Mouse (Mus musculus) liver, embryonic 12.5 days (tissue): Measurements from ENCODE around the gene Prdm9. TPM values are rescaled to one million over a fixed set of nuclear protein-coding genes. Genes with fewer than 3 reads are reported as not detected.
"Not testable (repeated sequence)": the region's sequence is repeated elsewhere in the genome, so short reads cannot be mapped to it uniquely, and the experiment has no call there.

Experiments used
- ATAC-seq: fragments of 200-750 bp; cut with Nextera tagmentation; 2 replicates; pipeline ENCODE4 v1.8.0; 2017; ENCODE audit warnings: moderate number of reproducible peaks, mild to moderate bottlenecking, moderate library complexity
- H3K27ac ChIP-seq: fragments of 300-500 bp; sonication (generic); 2 replicates; pipeline ENCODE4 v1.5.1; 2016; ENCODE audit warnings: mild to moderate bottlenecking
- H3K27me3 ChIP-seq: fragments of 300-500 bp; sonication (generic); replicated peaks from 2 replicates; pipeline ENCODE4 v1.6.1; 2016; ENCODE audit warnings: mild to moderate bottlenecking, moderate library complexity
- H3K36me3 ChIP-seq: fragments of 300-500 bp; sonication (generic); 2 replicates; pipeline ENCODE4 v1.6.1; 2016; ENCODE audit warnings: mild to moderate bottlenecking, moderate library complexity
- H3K4me1 ChIP-seq: fragments of 300-500 bp; sonication (generic); 2 replicates; pipeline ENCODE4 v1.6.1; 2016
- H3K4me2 ChIP-seq: fragments of 300-500 bp; sonication (generic); 2 replicates; pipeline ENCODE4 v1.6.1; 2016; ENCODE audit warnings: mild to moderate bottlenecking, moderate library complexity
- H3K4me3 ChIP-seq: fragments of 300-500 bp; sonication (generic); 2 replicates; pipeline ENCODE4 v1.5.1; 2016; ENCODE audit warnings: mild to moderate bottlenecking, moderate library complexity
- H3K9ac ChIP-seq: fragments of 300-500 bp; sonication (generic); 2 replicates; pipeline ENCODE4 v1.6.1; 2016; ENCODE audit warnings: mild to moderate bottlenecking, moderate library complexity
- H3K9me3 ChIP-seq: fragments of 300-500 bp; sonication (generic); replicated peaks from 2 replicates; pipeline ENCODE4 v1.6.1; 2016; ENCODE audit warnings: mild to moderate bottlenecking, moderate library complexity
- WGBS: fragments of 180-500 bp; shearing (Covaris S2); methylation state at CpG from one replicate; pipeline ENCODE4 v1.1.7; 2016; ENCODE audit not compliant: insufficient replicate concordance; 5-methylcytosine and 5-hydroxymethylcytosine counted together
- polyA plus RNA-seq: library from polyadenylated mRNA; unstranded; fragments of >200 nt; fragmentation: Nextera tagmentation; extraction: Ambion mirVana; gene quantifications from 2 replicates; pipeline ENCODE4 v1.2.1, GENCODE M21; 2016

The Prdm9 gene
- polyA plus RNA-seq, 1 experiment from 2014 or later = 0.80 TPM

- H3K36me3 ChIP-seq = no peaks in the 10 kb centered on the region
- peaks cover 11% of the 10 kb centered on the region for H3K4me1 ChIP-seq
- WGBS = 69% methylated on average over 2 of the region's 2 CpGs
- H3K4me3 ChIP-seq = no peak overlapping the region
- ATAC-seq = no peak
- no peak overlapping the region for H3K4me2 ChIP-seq
- no peak overlapping the region for H3K27ac ChIP-seq
- no peaks in the 10 kb centered on the region for H3K9me3 ChIP-seq
- H3K27me3 ChIP-seq = peaks cover 14% of the 10 kb centered on the region
- no peak overlapping the region for H3K9ac ChIP-seq
These were observed 4.2 kb downstream of the Prdm9 start for GRCm38 (mm10) chr17:15559946-15560345.

GRCm38 (mm10) chr17:15549713-15550112 lies 14.4 kb downstream of the Prdm9 start:
- Histone ChIP-seq H3K9me3 (no peaks in the 10 kb centered on the region), H3K36me3 (no peaks in the 10 kb centered on the region), H3K9ac (no peak overlapping the region), H3K27me3 (no peaks in the 10 kb centered on the region), H3K4me1 (no peaks in the 10 kb centered on the region), H3K4me2 (no peak overlapping the region), H3K27ac (no peak overlapping the region), H3K4me3 (no peak overlapping the region)
- 68% methylated on average over 1 of the region's 1 CpGs for WGBS
- ATAC-seq = no peak

- H3K36me3 ChIP-seq = no peaks in the 10 kb centered on the region
- WGBS = 48% methylated on average over 4 of the region's 4 CpGs
- no peak overlapping the region for H3K9ac ChIP-seq
- H3K9me3 ChIP-seq = 0 out of 2 replicates have a peak, but pooled peaks cover 5% of the 10 kb centered on the region
- H3K4me2 ChIP-seq = no peak overlapping the region
- H3K27ac ChIP-seq = no peak overlapping the region
- no peak for ATAC-seq
- no peaks in the 10 kb centered on the region for H3K4me1 ChIP-seq
- H3K4me3 ChIP-seq = no peak overlapping the region
- H3K27me3 ChIP-seq = no peaks in the 10 kb centered on the region
These were observed 17.7 kb downstream of the Prdm9 start for GRCm38 (mm10) chr17:15546440-15546839.

GRCm38 (mm10) chr17:15543868-15544267 lies 20.3 kb downstream of the Prdm9 start:
- not testable (repeated sequence) for H3K27me3 ChIP-seq, H3K9ac ChIP-seq, ATAC-seq, H3K4me1 ChIP-seq, H3K27ac ChIP-seq, H3K36me3 ChIP-seq, H3K4me3 ChIP-seq, H3K9me3 ChIP-seq, H3K4me2 ChIP-seq
- whole genome bisulfite sequencing = 41% methylated on average over 4 of the region's 4 CpGs

- no peaks in the 10 kb centered on the region for H3K4me1 ChIP-seq
- 59% methylated on average over 4 of the region's 4 CpGs for WGBS
- 0 out of 2 replicates have a peak, but pooled peaks cover 5% of the 10 kb centered on the region for H3K9me3 ChIP-seq
- H3K27me3 ChIP-seq = peaks cover 29% of the 10 kb centered on the region
- no peak overlapping the region for H3K9ac ChIP-seq
- H3K4me2 ChIP-seq = no peak overlapping the region
- ATAC-seq = no peak
- no peaks in the 10 kb centered on the region for H3K36me3 ChIP-seq
- H3K4me3 ChIP-seq = no peak overlapping the region
- H3K27ac ChIP-seq = no peak overlapping the region
These were observed 23.8 kb downstream of the Prdm9 start for GRCm38 (mm10) chr17:15540309-15540708.

- no peak for ATAC-seq
- Histone ChIP-seq H3K4me3 (peak overlapping the region; percentile 43), H3K36me3 (no peaks in the 10 kb centered on the region), H3K27ac (no peak overlapping the region), H3K9me3 (no peaks in the 10 kb centered on the region), H3K27me3 (peaks cover 36% of the 10 kb centered on the region), H3K4me2 (peak overlapping the region; percentile 65), H3K4me1 (no peaks in the 10 kb centered on the region), H3K9ac (no peak overlapping the region)
- 2% methylated on average over 33 of the region's 33 CpGs for WGBS
These were observed 27.7 kb downstream of the Prdm9 start for GRCm38 (mm10) chr17:15536457-15536904.

- no peaks in the 10 kb centered on the region for H3K4me1 ChIP-seq
- 10% methylated on average over 8 of the region's 8 CpGs for WGBS
- no peak overlapping the region for H3K9ac ChIP-seq
These were observed 28.2 kb downstream of the Prdm9 start for GRCm38 (mm10) chr17:15535943-15536342.

GRCm38 (mm10) chr17:15535162-15535800 lies 28.9 kb downstream of the Prdm9 start:
- Histone ChIP-seq H3K36me3 (no peaks in the 10 kb centered on the region), H3K9me3 (no peaks in the 10 kb centered on the region), H3K4me3 (no peak overlapping the region), H3K27me3 (peaks cover 33% of the 10 kb centered on the region), H3K9ac (no peak overlapping the region), H3K4me1 (no peaks in the 10 kb centered on the region), H3K27ac (no peak overlapping the region), H3K4me2 (peak overlapping the region; percentile 65; the same call in 1 of the 2 replicates)
- ATAC-seq = no peak
- WGBS = 56% methylated on average over 11 of the region's 11 CpGs

More at GRCm38 (mm10) chr17:15535943-15536342, 28.2 kb downstream of the Prdm9 start:
- Histone ChIP-seq H3K4me3 (peak overlapping the region; percentile 43), H3K27ac (no peak overlapping the region), H3K9me3 (no peaks in the 10 kb centered on the region), H3K4me2 (peak overlapping the region; percentile 65), H3K36me3 (no peaks in the 10 kb centered on the region), H3K27me3 (peaks cover 36% of the 10 kb centered on the region)
- ATAC-seq = no peak

- no peak overlapping the region for H3K4me2 ChIP-seq
- H3K36me3 ChIP-seq = peaks cover 6% of the 10 kb centered on the region
- H3K9me3 ChIP-seq = no peaks in the 10 kb centered on the region
- no peak overlapping the region for H3K4me3 ChIP-seq
- WGBS = 14% methylated on average over 5 of the region's 5 CpGs
- peaks cover 5% of the 10 kb centered on the region for H3K27me3 ChIP-seq
- H3K9ac ChIP-seq = no peak overlapping the region
- no peak for ATAC-seq
- H3K4me1 ChIP-seq = peaks cover 24% of the 10 kb centered on the region
- no peak overlapping the region for H3K27ac ChIP-seq
These were observed 34.0 kb downstream of the Prdm9 start for GRCm38 (mm10) chr17:15530141-15530540.

DNA sequence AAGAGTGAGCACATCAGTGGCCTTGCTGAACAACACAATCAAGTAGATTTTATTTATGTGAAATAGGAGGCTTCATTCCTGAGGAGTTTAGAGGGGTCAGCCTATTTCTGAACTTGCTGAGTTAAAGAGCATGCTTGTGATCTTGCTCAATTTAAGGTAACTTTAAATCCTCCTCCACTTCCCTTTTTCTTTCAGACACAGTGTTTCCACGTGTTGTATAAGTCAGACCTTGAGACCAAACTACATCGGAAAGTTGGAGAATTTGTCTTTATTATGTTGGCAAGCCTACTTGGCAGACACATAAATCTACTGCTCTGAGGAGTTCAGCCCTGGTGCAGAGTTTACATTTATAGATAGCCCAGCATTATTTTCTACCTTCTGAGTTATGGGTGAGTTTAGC lies 35.3 kb downstream of the Prdm9 start:
- no peak overlapping the region for H3K4me3 ChIP-seq
- no peak overlapping the region for H3K4me2 ChIP-seq
- 42% methylated on average over 2 of the region's 2 CpGs for WGBS
- H3K36me3 ChIP-seq = peaks cover 19% of the 10 kb centered on the region
- H3K9ac ChIP-seq = no peak overlapping the region
- no peaks in the 10 kb centered on the region for H3K9me3 ChIP-seq
- no peak for ATAC-seq
- H3K27ac ChIP-seq = no peak overlapping the region
- H3K27me3 ChIP-seq = no peaks in the 10 kb centered on the region; the same call in 1 of the 2 replicates
- peaks cover 24% of the 10 kb centered on the region for H3K4me1 ChIP-seq

DNA sequence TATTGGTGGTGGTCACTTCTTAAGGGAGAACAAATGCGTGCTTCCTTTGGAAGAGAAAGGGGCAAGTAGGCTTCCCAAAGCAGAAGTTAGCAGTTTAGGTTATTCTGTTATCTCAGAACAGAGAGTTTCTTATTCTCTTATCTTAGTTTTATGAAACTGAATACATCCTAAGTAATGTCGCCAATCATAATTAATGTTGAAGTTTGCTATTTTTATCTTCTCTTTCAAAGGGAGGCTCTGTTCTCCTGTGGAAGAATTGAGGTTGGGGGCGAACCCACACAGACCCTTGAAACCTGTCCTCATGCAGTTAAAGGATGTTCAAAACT lies 36.4 kb downstream of the Prdm9 start:
- ATAC-seq = no peak
- H3K27me3 ChIP-seq = no peaks in the 10 kb centered on the region
- peaks cover 24% of the 10 kb centered on the region for H3K4me1 ChIP-seq
- peak overlapping the region; percentile 88 for H3K4me2 ChIP-seq
- 29% methylated on average over 3 of the region's 3 CpGs for WGBS
- peak overlapping the region; percentile 86 for H3K27ac ChIP-seq
- peak overlapping the region; percentile 83 for H3K4me3 ChIP-seq
- peaks cover 29% of the 10 kb centered on the region for H3K36me3 ChIP-seq
- no peaks in the 10 kb centered on the region for H3K9me3 ChIP-seq
- H3K9ac ChIP-seq = peak overlapping the region; percentile 88

GRCm38 (mm10) chr17:15526986-15527810 lies 37.0 kb downstream of the Prdm9 start, which contains the start of gene Pdcd2:
Gene Pdcd2 (minus strand): TSS chr17:15527301.
- H3K36me3 ChIP-seq = peaks cover 34% of the 10 kb centered on the region
- WGBS = under 1% methylated on average over 55 of the region's 55 CpGs
- peak within 1 kb of the TSS; percentile 88 for H3K4me2 ChIP-seq
- H3K9me3 ChIP-seq = no peaks in the 10 kb centered on the region
- peak within 1 kb of the TSS; percentile 88 for H3K9ac ChIP-seq
- H3K4me3 ChIP-seq = peak within 1 kb of the TSS; percentile 83
- peak; percentile 100 for ATAC-seq
- no peaks in the 10 kb centered on the region for H3K27me3 ChIP-seq
- peak within 1 kb of the TSS; percentile 86 for H3K27ac ChIP-seq
- H3K4me1 ChIP-seq = peaks cover 24% of the 10 kb centered on the region
